Mouse (Mus musculus) limb, embryonic 14.5 days (tissue): Measurements from ENCODE around the gene Rad51b. TPM values are rescaled to one million over a fixed set of nuclear protein-coding genes. Genes with fewer than 3 reads are reported as not detected.

Experiments used
- ATAC-seq: fragments of 200-750 bp; cut with Nextera tagmentation; 2 replicates; pipeline ENCODE4 v1.8.0; 2017; ENCODE audit warnings: low read depth, moderate number of reproducible peaks, moderate TSS enrichment; ENCODE audit not compliant: low FRiP score
- DNase-seq: peaks from one replicate; pipeline ENCODE4 v3.0.0-alpha.2; 2015; ENCODE audit warnings: low spot score
- H3K27ac ChIP-seq: fragments of 300-500 bp; sonication (generic); replicated peaks from 2 replicates; pipeline ENCODE4 v1.5.1; 2014; ENCODE audit warnings: low read depth, mild to moderate bottlenecking, low read length, moderate library complexity, mixed read lengths
- H3K27me3 ChIP-seq: fragments of 300-500 bp; sonication (generic); 2 replicates; pipeline ENCODE4 v1.6.1; 2014; ENCODE audit warnings: low read length, mixed read lengths; ENCODE audit not compliant: control insufficient read depth, insufficient read depth
- H3K36me3 ChIP-seq: fragments of 300-500 bp; sonication (generic); 2 replicates; pipeline ENCODE4 v1.6.1; 2014; ENCODE audit warnings: mild to moderate bottlenecking, low read length, moderate library complexity, mixed read lengths; ENCODE audit not compliant: control insufficient read depth, insufficient read depth
- H3K4me1 ChIP-seq: fragments of 300-500 bp; sonication (generic); 2 replicates; pipeline ENCODE4 v1.6.1; 2014; ENCODE audit warnings: antibody characterized with exemption, low read length, mixed read lengths; ENCODE audit not compliant: control insufficient read depth, insufficient read depth
- H3K4me2 ChIP-seq: fragments of 300-500 bp; sonication (generic); replicated peaks from 2 replicates; pipeline ENCODE4 v1.6.1; 2014; ENCODE audit warnings: low read depth, mild to moderate bottlenecking, low read length, moderate library complexity; ENCODE audit not compliant: severe bottlenecking
- H3K4me3 ChIP-seq: fragments of 300-500 bp; sonication (generic); replicated peaks from 2 replicates; pipeline ENCODE4 v1.5.1; 2014; ENCODE audit warnings: low read length
- H3K9ac ChIP-seq: fragments of 300-500 bp; sonication (generic); 2 replicates; pipeline ENCODE4 v1.6.1; 2014; ENCODE audit warnings: mild to moderate bottlenecking, low read depth, low read length, moderate library complexity; ENCODE audit not compliant: severe bottlenecking
- H3K9me3 ChIP-seq: fragments of 300-500 bp; sonication (generic); 2 replicates; pipeline ENCODE4 v1.6.1; 2016; ENCODE audit warnings: low read length; ENCODE audit not compliant: control insufficient read depth
- POLR2A ChIP-seq: fragments of 200-500 bp; IDR thresholded peaks from 2 replicates; pipeline ENCODE4 v1.8.0; 2012; ENCODE audit warnings: inconsistent platforms, mild to moderate bottlenecking, moderate library complexity, borderline replicate concordance; ENCODE audit not compliant: insufficient read depth, insufficient read length; ENCODE audit errors: extremely low read depth
- WGBS: fragments of 180-500 bp; shearing (Covaris S2); extraction: QIAGEN DNeasy Blood & Tissue Kit; methylation state at CpG from one replicate; pipeline ENCODE4 v1.1.7; 2014; 5-methylcytosine and 5-hydroxymethylcytosine counted together
- polyA plus RNA-seq, 2 experiments: library from polyadenylated mRNA; depleted of rRNA in 1 of 2; stranded (reverse) in 1 of 2; unstranded in 1 of 2; fragments of >200 nt; fragmentation: Nextera tagmentation in 1 of 2; extraction: Ambion mirVana in 1 of 2; gene quantifications; 2 replicates each; pipeline versions ENCODE4 v1.2.1 to v1.2.3; 2012 to 2014

The Rad51b gene
- polyA plus RNA-seq, 2 experiments: 3.2 to 5.7 TPM

DNA sequence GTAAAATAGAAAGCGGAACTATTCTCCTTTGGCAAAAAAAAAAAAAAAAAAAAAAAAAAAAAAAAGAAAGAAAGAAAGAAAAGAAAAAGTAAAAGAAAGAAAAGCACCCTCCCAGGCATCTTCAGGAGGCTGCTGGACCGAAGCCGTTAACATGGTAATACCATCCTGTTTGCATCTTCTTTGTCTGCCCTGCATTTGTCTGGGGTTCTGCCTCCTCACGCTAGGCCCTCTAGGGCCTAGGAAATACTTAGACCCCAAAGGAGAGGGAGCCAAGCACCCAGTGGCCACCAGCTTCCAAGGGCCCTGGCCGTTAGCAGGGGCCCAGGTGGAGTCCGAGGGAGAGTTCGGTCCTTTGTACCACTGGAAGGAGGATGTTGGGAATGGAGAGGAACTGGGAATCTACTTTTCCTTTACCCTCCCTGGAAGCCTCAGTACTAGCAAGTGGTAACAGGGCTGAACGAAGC, 510.9 kb downstream of the Rad51b start:
- H3K27ac ChIP-seq: no peak overlapping the region
- ATAC-seq: no peak
- H3K4me1 ChIP-seq: peaks cover 33% of the 10 kb centered on the region

DNA sequence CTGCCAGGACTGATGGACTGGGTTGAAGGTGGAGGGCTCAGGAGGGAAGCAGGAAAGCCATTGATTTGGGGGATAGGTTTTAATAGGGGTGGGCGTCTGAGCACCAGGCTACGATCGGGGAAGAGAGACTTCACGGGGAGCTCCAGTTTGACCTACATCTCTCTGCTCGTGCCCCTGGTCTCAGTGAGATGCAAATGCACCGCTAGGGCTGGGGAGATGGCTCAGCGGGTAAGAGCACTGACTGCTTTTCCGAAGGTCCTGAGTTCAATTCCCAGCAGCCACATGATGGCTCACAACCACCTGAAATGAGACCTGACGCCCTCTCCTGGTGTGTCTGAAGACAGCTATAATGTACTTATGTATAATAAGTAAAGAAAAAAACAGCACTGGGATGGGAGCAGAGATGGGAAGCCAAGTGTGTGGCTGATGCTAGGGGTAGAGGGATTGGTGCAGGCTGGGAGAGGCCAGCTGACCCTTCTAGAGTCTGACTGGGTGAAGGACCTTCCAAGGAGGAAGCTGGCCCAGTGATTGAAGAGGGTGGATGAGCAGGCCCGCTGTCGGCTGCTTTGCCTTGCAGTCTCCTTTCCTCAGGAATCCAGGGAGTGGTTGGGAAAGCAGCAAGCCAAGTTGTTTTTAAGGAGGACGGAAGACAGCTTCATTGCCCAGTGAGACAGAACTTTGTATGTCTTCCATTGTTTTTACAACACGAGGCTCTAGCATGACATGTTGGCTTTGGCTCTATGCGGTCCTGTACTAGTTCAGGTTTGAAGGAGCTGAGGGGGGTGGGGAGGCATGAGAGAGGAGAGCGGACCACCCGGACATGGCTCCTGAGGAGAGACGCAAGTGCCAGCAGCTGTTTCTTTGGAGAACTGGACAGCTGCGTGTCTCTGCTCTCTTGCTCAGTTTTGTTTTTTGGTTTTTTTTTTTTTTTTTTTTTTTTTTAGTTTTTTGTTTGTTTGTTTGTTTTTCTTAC, 511.6 kb downstream of the Rad51b start:
- no peaks in the 10 kb centered on the region for H3K9me3 ChIP-seq
- no peak overlapping the region for H3K4me3 ChIP-seq
- no peak overlapping the region for H3K27ac ChIP-seq
- no peak for DNase-seq
- 83% methylated on average over 18 of the region's 18 CpGs for WGBS
- no peaks in the 10 kb centered on the region for H3K27me3 ChIP-seq
- no peak overlapping the region for H3K9ac ChIP-seq
- no peaks in the 10 kb centered on the region for H3K36me3 ChIP-seq
- no peak overlapping the region for H3K4me2 ChIP-seq
- ATAC-seq: no peak
- H3K4me1 ChIP-seq: peaks cover 33% of the 10 kb centered on the region
- TF ChIP-seq POLR2A: no peak

More for the DNA sequence above, 510.9 kb downstream of the Rad51b start:
- H3K36me3 ChIP-seq: no peaks in the 10 kb centered on the region
- no peaks in the 10 kb centered on the region for H3K27me3 ChIP-seq
- H3K4me2 ChIP-seq: no peak overlapping the region
- DNase-seq: no peak
- no peak for TF ChIP-seq POLR2A
- WGBS: 80% methylated on average over 8 of the region's 8 CpGs
- H3K9me3 ChIP-seq: no peaks in the 10 kb centered on the region
- no peak overlapping the region for H3K4me3 ChIP-seq
- 0 out of 2 replicates have a peak overlapping the region, but pooled peaks have one; percentile 5 for H3K9ac ChIP-seq

DNA sequence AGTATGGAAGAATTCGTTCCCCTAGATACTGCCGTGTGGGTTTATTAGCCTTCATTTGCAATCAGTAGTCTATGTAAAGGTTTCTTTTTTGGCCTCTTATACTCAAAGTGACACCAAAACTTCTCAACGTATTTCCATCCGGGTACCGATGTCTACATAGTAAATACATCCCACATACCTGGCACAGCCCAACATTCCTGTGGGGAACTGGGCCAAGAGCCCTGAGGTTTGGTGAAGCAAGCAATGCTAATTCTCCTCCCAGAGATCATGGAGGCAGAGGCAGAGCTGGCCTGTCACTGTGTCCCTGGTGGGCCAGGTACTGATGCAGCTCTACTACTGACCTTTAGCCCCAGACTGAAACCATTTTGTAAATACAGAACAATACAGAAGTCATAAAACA, 512.4 kb downstream of the Rad51b start:
- peaks cover 28% of the 10 kb centered on the region for H3K4me1 ChIP-seq

DNA sequence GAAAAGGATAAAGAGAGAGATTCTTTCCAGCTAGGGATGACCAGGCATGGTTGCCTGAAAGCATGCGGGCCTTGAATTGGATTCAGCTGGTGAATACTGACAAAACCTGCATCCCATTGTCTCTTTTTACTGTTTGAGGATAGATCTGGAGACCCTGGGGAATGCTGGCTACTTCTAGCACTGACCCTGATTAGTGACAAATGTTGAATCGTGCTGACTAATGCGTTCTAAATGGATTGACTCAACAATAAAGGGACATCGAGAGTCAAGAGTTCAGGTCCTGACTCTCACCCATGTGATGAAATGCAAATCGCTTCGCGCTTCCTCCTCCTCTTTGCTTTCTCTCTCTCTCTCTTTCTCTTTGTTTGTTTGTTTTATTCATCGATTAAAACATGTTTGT, 515.3 kb downstream of the Rad51b start:
- no peak for ATAC-seq
- Histone ChIP-seq H3K9ac (no peak overlapping the region), H3K36me3 (no peaks in the 10 kb centered on the region), H3K4me3 (no peak overlapping the region), H3K9me3 (no peaks in the 10 kb centered on the region), H3K27ac (no peak overlapping the region), H3K4me1 (peaks cover 11% of the 10 kb centered on the region), H3K4me2 (no peak overlapping the region), H3K27me3 (no peaks in the 10 kb centered on the region)
- TF ChIP-seq POLR2A: no peak
- WGBS: 74% methylated on average over 8 of the region's 8 CpGs
- DNase-seq: no peak

More for the DNA sequence above, 512.4 kb downstream of the Rad51b start:
- Histone ChIP-seq H3K9me3 (no peaks in the 10 kb centered on the region), H3K4me2 (no peak overlapping the region), H3K9ac (no peak overlapping the region), H3K27ac (no peak overlapping the region), H3K4me3 (no peak overlapping the region), H3K27me3 (no peaks in the 10 kb centered on the region), H3K36me3 (no peaks in the 10 kb centered on the region)
- no peak for DNase-seq
- no peak for ATAC-seq
- no peak for TF ChIP-seq POLR2A
- 70% methylated on average over 5 of the region's 5 CpGs for WGBS

DNA sequence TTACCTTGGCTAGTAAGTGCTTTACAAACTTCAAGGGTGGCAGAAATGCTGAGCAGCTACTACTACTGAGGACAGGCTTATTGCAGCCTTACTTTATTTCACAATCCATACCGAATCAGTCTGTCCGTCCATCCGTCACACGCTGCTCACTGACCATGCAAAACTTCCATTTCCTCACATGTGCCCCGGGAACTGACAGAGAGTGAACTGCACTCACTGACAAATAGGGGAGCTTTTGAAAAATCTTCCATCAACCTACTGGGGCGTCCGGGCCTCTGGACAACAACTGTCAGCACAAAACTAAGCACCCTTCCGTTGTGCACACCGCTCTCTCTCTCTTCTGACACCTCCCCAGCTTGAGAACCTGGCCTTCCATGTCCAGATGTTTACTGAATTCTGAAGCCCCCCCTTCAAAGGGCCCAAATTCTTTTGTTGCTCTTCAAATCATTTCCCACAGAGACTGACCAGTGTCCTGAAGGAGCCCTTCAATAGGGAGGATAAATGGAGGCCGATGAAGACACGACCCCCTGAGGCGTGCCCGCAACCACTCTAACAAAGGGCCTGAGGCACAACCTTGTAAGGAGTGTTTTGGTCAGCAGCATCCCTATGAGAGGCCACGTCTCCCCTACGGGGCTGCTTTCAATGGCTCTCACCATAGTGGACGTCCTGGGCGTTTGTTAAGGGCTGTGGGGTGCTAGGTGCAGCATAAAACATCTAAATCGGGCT, 515.9 kb downstream of the Rad51b start:
- Histone ChIP-seq H3K36me3 (no peaks in the 10 kb centered on the region), H3K9me3 (no peaks in the 10 kb centered on the region), H3K27ac (no peak overlapping the region), H3K4me1 (peaks cover 9% of the 10 kb centered on the region; the same call in 1 of the 2 replicates), H3K4me2 (no peak overlapping the region), H3K4me3 (no peak overlapping the region), H3K27me3 (no peaks in the 10 kb centered on the region), H3K9ac (no peak overlapping the region)
- DNase-seq (no peak), ATAC-seq (no peak)
- TF ChIP-seq POLR2A: no peak
- WGBS: 81% methylated on average over 18 of the region's 18 CpGs
